Mouse (Mus musculus): ENCODE results near the gene Fbxo48. TPM values are rescaled to one million over a fixed set of nuclear protein-coding genes. Genes with fewer than 3 reads are reported as not detected.

The Fbxo48 gene
- total RNA-seq (2021) = 1 to 10 TPM in 1 of 2 experiments, under 1 TPM in 1; 0.98 to 2.1 TPM
- long read RNA-seq = 0 reads

- DNase-seq (ENCODE audit: low spot score in 2 of 2) = peak; percentile 91 to 93
Observed at GRCm38 (mm10) chr11:16950976-16951760, at the start of gene Fbxo48. Fbxo48 (plus strand) TSS chr11:16951375.

GRCm38 (mm10) chr11:16904302-16905011, 46.7 kb upstream of the Fbxo48 start:
- DNase-seq (ENCODE audit: low spot score in 2 of 2) = no peak

GRCm38 (mm10) chr11:16905012-16905332, 46.2 kb upstream of the Fbxo48 start:
- no peak for DNase-seq (ENCODE audit: low spot score in 2 of 2)

- no peak for DNase-seq (ENCODE audit: low spot score in 2 of 2)
Observed at GRCm38 (mm10) chr11:16906530-16906929, 44.6 kb upstream of the Fbxo48 start.

- DNase-seq (ENCODE audit: low spot score in 2 of 2) = no peak
Observed at GRCm38 (mm10) chr11:16907517-16908129, 43.6 kb upstream of the Fbxo48 start.

GRCm38 (mm10) chr11:16914756-16915155, 36.4 kb upstream of the Fbxo48 start:
- DNase-seq (ENCODE audit: low spot score in 2 of 2) = no peak

- DNase-seq (ENCODE audit: low spot score in 2 of 2) = no peak
Observed at GRCm38 (mm10) chr11:16915850-16916249, 35.3 kb upstream of the Fbxo48 start.

GRCm38 (mm10) chr11:16917512-16917911, 33.7 kb upstream of the Fbxo48 start:
- DNase-seq (ENCODE audit: low spot score in 2 of 2) = no peak

GRCm38 (mm10) chr11:16932159-16932558, 19.0 kb upstream of the Fbxo48 start:
- DNase-seq (ENCODE audit: low spot score in 2 of 2) = no peak

- no peak for DNase-seq (ENCODE audit: low spot score in 2 of 2)
Observed at GRCm38 (mm10) chr11:16935577-16936236, 15.5 kb upstream of the Fbxo48 start.

- DNase-seq (ENCODE audit: low spot score in 2 of 2) = peak; percentile 23 to 47
Observed at GRCm38 (mm10) chr11:16941103-16941793, 9.9 kb upstream of the Fbxo48 start.

- no peak for DNase-seq (ENCODE audit: low spot score in 2 of 2)
Observed at GRCm38 (mm10) chr11:16941973-16942452, 9.2 kb upstream of the Fbxo48 start.

- DNase-seq (ENCODE audit: low spot score in 2 of 2) = no peak
Observed at GRCm38 (mm10) chr11:16943016-16943415, 8.2 kb upstream of the Fbxo48 start.

- DNase-seq (ENCODE audit: low spot score in 2 of 2) = peak; percentile 38 to 52
Observed at GRCm38 (mm10) chr11:16948756-16949155, 2.4 kb upstream of the Fbxo48 start.

GRCm38 (mm10) chr11:16950226-16950975, 774 bp upstream of the Fbxo48 start:
- DNase-seq (ENCODE audit: low spot score in 2 of 2) = no peak

- DNase-seq (ENCODE audit: low spot score in 2 of 2) = no peak
Observed at GRCm38 (mm10) chr11:16951761-16952010, 511 bp downstream of the Fbxo48 start.

GRCm38 (mm10) chr11:16956115-16956862, 5.1 kb downstream of the Fbxo48 start:
- DNase-seq (ENCODE audit: low spot score in 2 of 2) = no peak

- DNase-seq (ENCODE audit: low spot score in 2 of 2) = no peak
Observed at GRCm38 (mm10) chr11:16957030-16957429, 5.9 kb downstream of the Fbxo48 start.

- no peak for DNase-seq (ENCODE audit: low spot score in 2 of 2)
Observed at GRCm38 (mm10) chr11:16958520-16958919, 7.3 kb downstream of the Fbxo48 start.

- peak; percentile 24 to 50 for DNase-seq (ENCODE audit: low spot score in 2 of 2)
Observed at GRCm38 (mm10) chr11:16967806-16968205, 16.6 kb downstream of the Fbxo48 start.

Measured in layer of hippocampus, postnatal 10 days (tissue).